Mouse (Mus musculus) hindbrain, embryonic 11.5 days (tissue): ENCODE results near the gene Cebpb. TPM values are rescaled to one million over a fixed set of nuclear protein-coding genes. Genes with fewer than 3 reads are reported as not detected.

ENCODE experiments used
- ATAC-seq: fragments of 200-750 bp; cut with Nextera tagmentation; 2 replicates; pipeline ENCODE4 v1.8.0; 2017; ENCODE audit warnings: mild to moderate bottlenecking, moderate TSS enrichment, moderate library complexity; ENCODE audit not compliant: low FRiP score
- DNase-seq: peaks from one replicate; pipeline ENCODE4 v3.0.0-alpha.2; 2015; ENCODE audit warnings: low spot score
- H3K27ac ChIP-seq: fragments of 300-500 bp; sonication (generic); 2 replicates; pipeline ENCODE4 v1.5.1; 2014; ENCODE audit warnings: mild to moderate bottlenecking, low read depth, low read length
- H3K27me3 ChIP-seq: fragments of 300-500 bp; sonication (generic); 2 replicates; pipeline ENCODE4 v1.6.1; 2014; ENCODE audit warnings: mild to moderate bottlenecking, low read length, moderate library complexity, mixed read lengths; ENCODE audit not compliant: control insufficient read depth, insufficient read depth
- H3K36me3 ChIP-seq: fragments of 300-500 bp; sonication (generic); 2 replicates; pipeline ENCODE4 v1.6.1; 2014; ENCODE audit warnings: mild to moderate bottlenecking, low read length, moderate library complexity, mixed read lengths; ENCODE audit not compliant: control insufficient read depth, insufficient read depth
- H3K4me1 ChIP-seq: fragments of 300-500 bp; sonication (generic); replicated peaks from 2 replicates; pipeline ENCODE4 v1.6.1; 2014; ENCODE audit warnings: low read length, mixed read lengths; ENCODE audit not compliant: control insufficient read depth, insufficient read depth
- H3K4me2 ChIP-seq: fragments of 300-500 bp; sonication (generic); replicated peaks from 2 replicates; pipeline ENCODE4 v1.6.1; 2014; ENCODE audit warnings: mild to moderate bottlenecking, low read depth, low read length
- H3K4me3 ChIP-seq: fragments of 300-500 bp; sonication (generic); 2 replicates; pipeline ENCODE4 v1.5.1; 2014; ENCODE audit warnings: low read depth, low read length
- H3K9ac ChIP-seq: fragments of 300-500 bp; sonication (generic); 2 replicates; pipeline ENCODE4 v1.6.1; 2014; ENCODE audit warnings: low read depth, low read length
- H3K9me3 ChIP-seq: fragments of 300-500 bp; sonication (generic); 2 replicates; pipeline ENCODE4 v1.6.1; 2016; ENCODE audit warnings: low read length; ENCODE audit not compliant: control insufficient read depth
- WGBS: fragments of 180-500 bp; shearing (Covaris S2); extraction: QIAGEN DNeasy Blood & Tissue Kit; methylation state at CpG from one replicate; pipeline ENCODE4 v1.1.7; 2014; 5-methylcytosine and 5-hydroxymethylcytosine counted together
- polyA plus RNA-seq: library from polyadenylated mRNA; unstranded; fragments of >200 nt; fragmentation: Nextera tagmentation; extraction: Ambion mirVana; gene quantifications from 2 replicates; pipeline ENCODE4 v1.2.1, GENCODE M21; 2014

The Cebpb gene
- polyA plus RNA-seq, 1 experiment from 2014 or later: 1.5 TPM

DNA sequence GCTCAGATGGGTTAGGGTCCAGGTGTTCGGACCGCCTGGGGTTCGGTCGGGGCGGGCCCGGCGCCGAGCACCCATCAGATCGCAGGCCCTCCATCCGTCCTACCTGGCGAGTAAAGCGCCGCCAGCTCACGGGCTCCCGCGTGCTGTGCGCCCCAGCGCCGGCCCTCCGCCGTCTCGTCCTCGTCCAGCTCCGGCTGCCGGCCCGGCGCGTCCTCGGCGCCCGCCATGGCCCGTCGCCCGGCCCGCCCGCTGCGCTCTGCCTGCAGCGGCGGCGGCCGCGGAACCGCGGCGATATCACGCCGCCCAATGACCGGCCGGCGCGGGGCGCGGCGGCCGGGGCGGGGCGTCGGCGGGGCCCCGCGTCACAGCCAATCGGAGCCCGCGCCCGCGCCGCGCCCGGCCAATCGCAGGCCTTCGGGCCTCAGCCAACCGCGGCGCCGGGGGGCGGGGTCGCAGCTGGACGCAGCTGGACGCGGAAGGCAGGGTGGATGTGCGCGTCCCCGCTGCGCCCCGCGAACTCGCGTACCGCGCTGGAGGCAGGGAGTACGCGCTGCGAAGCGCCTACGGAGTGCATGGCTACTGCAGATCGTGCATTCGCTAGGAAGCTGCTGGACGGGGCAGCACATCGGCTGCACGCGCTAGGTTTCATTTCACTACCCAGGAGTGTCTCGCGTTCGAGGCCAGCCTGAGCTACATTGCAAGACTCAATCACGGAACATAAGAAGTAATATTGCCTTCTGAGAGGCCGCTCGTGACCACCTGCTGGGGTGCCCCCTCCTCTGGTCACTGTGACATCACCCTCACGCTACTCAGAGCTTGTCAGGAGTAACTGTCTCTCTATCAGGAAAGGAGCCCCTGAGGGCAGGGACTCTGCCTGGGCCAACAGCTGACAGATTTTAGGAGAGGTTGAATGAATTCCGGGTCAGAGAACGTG, 27.2 kb upstream of the Cebpb start, which contains the start of gene Gm20431:
Gm20431 (minus strand) TSS at position 227 of the 934 bp plus-strand sequence.
- peak within 1 kb of the TSS; percentile 79 for H3K4me2 ChIP-seq
- H3K4me1 ChIP-seq: peaks cover 4% of the 10 kb centered on the region; the same call in 1 of the 2 replicates
- 0 out of 2 replicates have a peak within 1 kb of the TSS, but pooled peaks have one; percentile 47 for H3K27ac ChIP-seq
- peak; percentile 94 for ATAC-seq
- peak; percentile 96 for DNase-seq
- peak within 1 kb of the TSS; percentile 80 for H3K4me3 ChIP-seq
- no peaks in the 10 kb centered on the region for H3K36me3 ChIP-seq
- H3K9ac ChIP-seq: peak within 1 kb of the TSS; percentile 83
- peaks cover 4% of the 10 kb centered on the region; the same call in 1 of the 2 replicates for H3K27me3 ChIP-seq
- no peaks in the 10 kb centered on the region for H3K9me3 ChIP-seq
- under 1% methylated on average over 58 of the region's 110 CpGs for WGBS

DNA sequence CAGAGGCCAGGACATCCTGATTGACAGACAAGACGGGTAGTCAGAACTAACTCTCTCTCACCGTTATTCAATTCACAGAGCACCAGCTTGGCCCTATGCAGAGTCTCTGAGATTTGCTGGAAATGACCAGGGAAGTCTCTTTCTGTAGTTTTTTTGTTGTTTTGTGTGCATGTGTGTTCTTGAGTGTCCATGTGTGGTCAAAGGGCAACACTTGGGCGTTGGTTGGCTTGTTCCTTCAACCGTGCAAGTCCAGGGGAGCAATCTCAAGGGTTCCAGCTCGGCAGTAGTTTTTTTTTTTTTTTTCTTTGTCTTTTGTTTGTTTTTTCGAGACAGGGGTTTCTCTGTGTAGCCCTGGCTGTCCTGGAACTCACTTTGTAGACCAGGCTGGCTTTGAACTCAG, 26.0 kb upstream of the Cebpb start:
- no peaks in the 10 kb centered on the region for H3K36me3 ChIP-seq
- DNase-seq: no peak
- no peaks in the 10 kb centered on the region for H3K9me3 ChIP-seq
- WGBS: 55% methylated on average over 6 of the region's 6 CpGs
- H3K4me1 ChIP-seq: peaks cover 4% of the 10 kb centered on the region; the same call in 1 of the 2 replicates
- no peak for ATAC-seq
- H3K9ac ChIP-seq: no peak overlapping the region
- H3K27ac ChIP-seq: no peak overlapping the region
- H3K4me3 ChIP-seq: no peak overlapping the region
- peaks cover 4% of the 10 kb centered on the region; the same call in 1 of the 2 replicates for H3K27me3 ChIP-seq
- no peak overlapping the region for H3K4me2 ChIP-seq

DNA sequence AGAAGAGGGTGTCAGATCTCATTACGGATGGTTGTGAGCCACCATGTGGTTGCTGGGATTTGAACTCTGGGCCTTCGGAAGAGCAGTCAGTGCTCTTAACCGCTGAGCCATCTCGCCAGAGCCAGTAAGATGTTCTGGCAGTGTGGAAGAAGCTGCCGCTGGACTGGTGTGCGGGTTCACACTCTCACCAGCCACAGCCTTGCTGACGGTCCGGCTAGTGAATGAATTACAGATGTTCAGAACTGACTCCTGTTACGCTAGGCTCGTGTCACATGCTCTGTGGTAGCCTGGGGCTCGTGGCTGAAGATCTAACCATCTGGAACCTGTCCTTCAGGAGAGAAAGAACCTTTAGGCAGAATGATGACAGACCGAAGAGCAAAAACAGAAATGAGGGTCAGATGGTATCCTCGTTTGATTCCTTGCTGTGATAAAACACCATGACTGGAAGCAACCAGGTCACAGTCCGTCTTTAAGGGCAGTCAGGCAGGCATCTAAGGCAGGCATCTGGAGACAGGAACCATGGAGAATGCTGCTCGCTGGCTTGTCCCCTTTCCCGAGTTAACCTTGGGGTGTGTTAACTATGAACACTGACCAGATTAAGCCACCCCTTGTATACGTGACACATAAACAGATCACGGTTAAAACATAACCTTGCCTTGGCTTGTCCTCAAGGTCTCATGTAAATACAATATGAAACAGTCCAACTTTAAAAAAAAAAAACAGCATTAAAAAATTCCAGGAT, 22.6 kb upstream of the Cebpb start:
- no peaks in the 10 kb centered on the region; the same call in 1 of the 2 replicates for H3K4me1 ChIP-seq
- no peaks in the 10 kb centered on the region for H3K36me3 ChIP-seq
- no peaks in the 10 kb centered on the region for H3K9me3 ChIP-seq
- H3K27ac ChIP-seq: no peak overlapping the region
- H3K4me3 ChIP-seq: no peak overlapping the region
- peaks cover 4% of the 10 kb centered on the region; the same call in 1 of the 2 replicates for H3K27me3 ChIP-seq
- no peak overlapping the region for H3K9ac ChIP-seq
- DNase-seq (no peak), ATAC-seq (no peak)
- WGBS: 81% methylated on average over 18 of the region's 18 CpGs
- no peak overlapping the region for H3K4me2 ChIP-seq

DNA sequence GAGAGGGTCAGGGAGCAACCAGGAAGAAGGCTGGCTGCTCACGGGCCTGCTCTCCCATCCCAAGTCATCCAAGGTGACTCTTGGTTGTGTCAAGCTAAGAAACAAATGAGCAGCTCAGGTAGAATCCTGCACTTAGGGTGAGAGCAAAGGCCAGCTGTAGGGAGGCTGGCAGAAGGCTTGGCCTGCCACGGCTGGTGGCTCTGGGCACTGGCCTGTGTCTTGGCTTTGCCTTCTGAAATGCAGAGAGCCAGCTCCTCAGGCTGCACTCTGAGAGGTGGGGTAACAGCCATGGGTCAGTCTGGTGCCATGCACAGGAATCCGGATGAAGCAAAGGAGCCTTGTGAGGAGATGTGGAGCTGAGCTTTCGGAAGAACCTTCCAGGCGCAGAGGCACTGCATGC, 20.3 kb upstream of the Cebpb start:
- WGBS: 80% methylated on average over 5 of the region's 5 CpGs
- ATAC-seq: no peak
- H3K27ac ChIP-seq: no peak overlapping the region

DNA sequence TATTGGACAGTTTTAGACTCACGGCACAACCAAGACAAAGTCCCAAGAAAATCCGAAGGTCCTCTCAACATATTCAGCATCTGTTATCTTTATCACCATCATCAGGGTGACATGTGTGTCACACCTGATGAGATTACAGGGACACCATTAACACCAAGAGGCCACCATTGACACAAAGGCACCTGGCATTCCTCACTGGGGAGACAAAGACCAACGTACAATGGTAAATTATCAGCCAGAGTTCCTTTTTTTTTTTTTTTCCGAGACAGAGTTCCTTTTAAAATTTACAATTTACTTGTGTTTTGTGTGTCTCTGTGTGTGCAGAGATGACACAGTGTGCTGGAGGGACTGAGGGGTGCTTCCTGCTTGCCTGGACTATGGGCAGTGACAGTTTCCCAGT, 19.3 kb upstream of the Cebpb start:
- Histone ChIP-seq H3K4me2 (no peak overlapping the region), H3K9ac (no peak overlapping the region), H3K27me3 (no peaks in the 10 kb centered on the region), H3K27ac (no peak overlapping the region), H3K9me3 (no peaks in the 10 kb centered on the region), H3K36me3 (no peaks in the 10 kb centered on the region), H3K4me1 (0 out of 2 replicates have a peak, but pooled peaks cover 3% of the 10 kb centered on the region), H3K4me3 (no peak overlapping the region)
- 82% methylated on average over 4 of the region's 4 CpGs for WGBS
- ATAC-seq (no peak), DNase-seq (no peak)

More for the DNA sequence above, 20.3 kb upstream of the Cebpb start:
- Histone ChIP-seq H3K9ac (no peak overlapping the region), H3K4me3 (no peak overlapping the region), H3K27me3 (no peaks in the 10 kb centered on the region), H3K4me2 (no peak overlapping the region), H3K4me1 (0 out of 2 replicates have a peak, but pooled peaks cover 3% of the 10 kb centered on the region), H3K9me3 (no peaks in the 10 kb centered on the region), H3K36me3 (no peaks in the 10 kb centered on the region)
- DNase-seq: no peak

DNA sequence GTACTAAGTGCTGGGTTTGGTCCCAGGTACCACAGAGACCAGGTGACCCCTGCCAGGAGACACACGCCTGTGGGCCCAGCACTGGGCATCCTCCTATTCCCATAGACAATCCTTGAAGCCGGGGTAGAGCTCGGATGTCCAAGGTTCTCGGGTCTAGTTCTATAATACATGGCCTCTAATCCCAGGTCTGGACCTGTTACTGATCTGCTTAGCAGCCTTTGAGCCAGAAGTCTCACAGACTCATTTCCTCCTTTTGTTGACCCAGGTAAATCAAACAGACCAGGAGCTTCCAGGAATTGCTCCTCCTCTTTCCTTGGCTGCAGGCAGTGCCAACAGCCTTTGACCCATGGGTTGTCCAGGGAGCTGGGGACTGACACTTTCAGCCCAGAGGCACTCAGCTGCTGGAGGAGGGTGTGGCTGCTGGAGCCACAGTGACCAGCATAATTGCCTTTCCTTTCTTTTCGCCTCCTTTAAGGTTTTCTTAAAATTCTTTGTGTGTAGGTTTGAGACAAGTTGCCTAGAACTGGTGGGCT, 17.5 kb upstream of the Cebpb start:
- DNase-seq (no peak), ATAC-seq (no peak)
- Histone ChIP-seq H3K4me2 (no peak overlapping the region), H3K9me3 (no peaks in the 10 kb centered on the region), H3K4me3 (no peak overlapping the region), H3K9ac (no peak overlapping the region), H3K27me3 (no peaks in the 10 kb centered on the region), H3K27ac (no peak overlapping the region), H3K36me3 (no peaks in the 10 kb centered on the region), H3K4me1 (0 out of 2 replicates have a peak, but pooled peaks cover 3% of the 10 kb centered on the region)
- 85% methylated on average over 5 of the region's 5 CpGs for WGBS

DNA sequence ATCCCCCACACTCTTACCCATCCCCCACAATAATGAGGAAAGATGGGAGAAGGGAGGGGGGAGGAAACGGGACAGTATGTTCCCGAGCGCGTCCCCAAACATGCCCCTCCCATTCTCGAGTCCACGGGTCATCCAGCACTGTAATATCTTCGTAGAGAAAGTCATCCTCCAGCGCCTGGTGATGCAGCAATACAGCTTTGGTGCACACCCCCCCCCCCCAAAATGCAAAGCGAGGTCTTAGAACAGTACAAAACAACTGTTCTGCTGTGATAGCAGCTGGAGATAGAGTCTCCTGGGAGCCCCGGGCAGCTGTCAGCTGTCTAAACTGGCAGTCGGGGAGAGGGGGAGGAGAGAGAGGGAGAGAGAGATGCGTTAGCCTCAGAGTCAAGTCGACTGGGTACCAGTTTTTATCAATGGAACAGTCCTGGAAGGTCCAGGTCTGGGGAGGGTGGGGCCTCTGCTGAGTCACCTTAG, 16.5 kb upstream of the Cebpb start:
- no peak overlapping the region for H3K9ac ChIP-seq
- H3K36me3 ChIP-seq: no peaks in the 10 kb centered on the region
- H3K4me1 ChIP-seq: 0 out of 2 replicates have a peak, but pooled peaks cover 3% of the 10 kb centered on the region
- ATAC-seq: peak; percentile 73; the same call in 1 of the 2 replicates
- no peaks in the 10 kb centered on the region for H3K9me3 ChIP-seq
- WGBS: 32% methylated on average over 13 of the region's 13 CpGs
- peak overlapping the region; percentile 19; the same call in 1 of the 2 replicates for H3K4me2 ChIP-seq
- peak; percentile 67 for DNase-seq
- no peak overlapping the region for H3K4me3 ChIP-seq
- H3K27ac ChIP-seq: no peak overlapping the region
- H3K27me3 ChIP-seq: no peaks in the 10 kb centered on the region
